Mouse (Mus musculus) embryonic fibroblast, embryonic 13.5 days (primary cell): Measurements from ENCODE around the gene Ppef2.

Experiments used
- CTCF ChIP-seq: IDR thresholded peaks from 2 replicates; pipeline ENCODE4 v1.5.1; 2011; ENCODE audit warnings: mild to moderate bottlenecking, control low read depth, low read length, moderate library complexity, borderline replicate concordance; ENCODE audit not compliant: insufficient read depth
- POLR2A ChIP-seq: IDR thresholded peaks from 2 replicates; pipeline ENCODE4 v1.6.1; 2011; ENCODE audit warnings: low read depth, mild to moderate bottlenecking, control low read depth, low read length, moderate library complexity

- TF ChIP-seq CTCF: no peak
- no peak for TF ChIP-seq POLR2A
Measured at GRCm38 (mm10) chr5:92244900-92245299, 11.2 kb downstream of the Ppef2 start.
